Mouse (Mus musculus) embryo, embryonic 10 days (tissue): ENCODE results near the gene Tenm2.

ENCODE experiments used
- DNase-seq: peaks from one replicate; pipeline ENCODE4 v3.0.0-alpha.2; 2015; ENCODE audit warnings: low spot score

The Tenm2 gene

GRCm38 (mm10) chr11:36902302-36902701, 333.5 kb downstream of the Tenm2 start:
- peak; percentile 18 for DNase-seq

GRCm38 (mm10) chr11:36893061-36893460, 342.7 kb downstream of the Tenm2 start:
- no peak for DNase-seq

DNA sequence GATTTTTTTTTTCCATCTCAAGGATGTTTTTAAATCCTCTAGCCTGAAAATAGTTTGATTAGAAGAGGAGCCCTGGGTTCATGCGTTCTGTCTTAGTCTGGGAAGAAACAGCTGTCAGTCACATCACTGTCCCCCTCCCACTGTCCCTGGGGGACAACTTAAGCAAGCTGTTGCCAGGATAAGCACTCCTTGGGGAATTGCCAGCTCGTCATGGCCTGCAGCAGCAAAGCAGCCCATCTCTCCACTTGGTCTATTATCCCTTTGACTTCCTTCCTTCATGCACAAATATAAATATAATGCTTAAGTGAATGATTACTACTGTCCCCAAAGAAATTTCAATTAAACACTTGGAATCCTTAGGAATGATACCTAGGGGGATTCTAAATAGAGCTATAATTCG, 344.7 kb downstream of the Tenm2 start:
- DNase-seq, result no peak

DNA sequence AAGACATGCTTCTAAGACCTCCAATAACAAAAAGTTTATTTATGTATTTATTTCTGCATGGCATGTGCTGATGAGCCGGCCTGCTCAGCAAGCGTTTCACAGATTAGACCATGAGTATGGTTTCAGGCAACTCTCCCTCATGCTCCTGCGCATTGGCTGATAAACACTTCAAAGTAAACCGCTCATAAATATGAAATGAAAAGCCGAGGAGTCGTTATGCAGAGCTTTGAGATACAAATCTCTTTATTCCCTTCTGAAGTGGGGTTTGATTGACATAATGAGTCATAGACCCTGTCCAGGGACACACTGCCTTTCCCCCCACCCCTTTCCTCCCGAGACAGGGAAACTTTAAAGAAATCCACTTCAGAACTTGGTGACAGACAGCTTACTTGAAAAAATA, 348.3 kb downstream of the Tenm2 start:
- DNase-seq, result no peak

- no peak for DNase-seq
Observed at GRCm38 (mm10) chr11:36886147-36886546, 349.6 kb downstream of the Tenm2 start.

DNA sequence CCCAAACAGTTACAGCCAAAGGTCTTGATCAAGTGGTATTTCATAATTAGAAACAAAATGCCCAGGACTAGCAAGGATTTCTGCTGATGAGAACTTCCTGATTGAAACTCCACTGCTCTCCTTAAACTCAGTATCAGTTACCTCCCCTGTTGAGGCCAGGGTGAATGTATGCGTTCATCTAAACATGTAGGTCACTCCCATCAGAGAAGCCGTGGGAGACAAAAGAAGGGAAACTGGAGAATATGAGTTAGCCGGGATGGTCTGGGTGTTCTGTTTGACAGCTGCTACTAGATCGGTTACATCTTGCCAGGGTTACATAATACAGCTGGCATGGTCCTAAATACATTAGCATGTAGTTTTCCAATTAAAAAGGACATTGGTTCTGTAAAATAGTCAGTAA, 362.8 kb downstream of the Tenm2 start:
- no peak for DNase-seq

- no peak for DNase-seq
Observed at GRCm38 (mm10) chr11:36870548-36870947, 365.2 kb downstream of the Tenm2 start.

DNA sequence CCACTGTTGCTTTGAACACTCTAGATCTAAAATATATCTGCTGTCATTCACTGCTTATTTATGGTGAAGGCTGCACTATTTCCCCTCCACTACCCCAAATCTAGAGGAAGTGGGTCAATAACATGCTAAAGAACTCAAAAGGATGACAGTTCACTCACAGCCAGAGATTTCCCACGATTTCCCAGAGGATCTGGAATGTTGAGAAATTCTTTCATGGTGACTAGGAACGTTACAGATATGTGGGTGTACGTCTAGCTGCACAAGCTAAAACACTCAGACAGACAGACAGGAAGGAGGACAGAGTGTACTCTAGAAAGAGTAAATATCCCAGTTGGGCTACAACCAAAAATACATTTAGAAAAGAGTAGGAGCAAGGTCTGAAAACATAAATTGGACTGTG, 384.1 kb downstream of the Tenm2 start:
- no peak for DNase-seq

GRCm38 (mm10) chr11:36847451-36847850, 388.3 kb downstream of the Tenm2 start:
- DNase-seq, result no peak

DNA sequence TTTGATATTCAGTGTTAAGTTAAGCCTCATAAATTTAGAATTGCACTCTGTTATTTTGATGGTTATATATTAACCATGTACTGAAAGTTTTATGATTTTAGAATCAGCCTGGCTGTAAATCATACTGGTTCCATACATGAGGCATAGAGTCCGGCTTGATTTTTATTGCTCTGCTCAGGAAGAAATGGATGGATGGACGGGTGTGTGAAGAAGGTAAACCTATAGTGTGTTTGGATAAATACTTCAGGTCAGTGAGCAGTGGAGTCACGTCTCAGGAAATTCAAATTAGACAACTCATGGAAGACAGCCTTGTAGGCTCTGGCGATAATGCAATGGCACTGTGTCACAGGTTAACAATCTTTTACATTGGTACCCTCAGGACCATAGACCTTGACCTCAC, 402.9 kb downstream of the Tenm2 start:
- DNase-seq, result no peak

- DNase-seq, result no peak
Observed at GRCm38 (mm10) chr11:36831511-36831910, 404.3 kb downstream of the Tenm2 start.

GRCm38 (mm10) chr11:36824666-36825065, 411.1 kb downstream of the Tenm2 start:
- no peak for DNase-seq

DNA sequence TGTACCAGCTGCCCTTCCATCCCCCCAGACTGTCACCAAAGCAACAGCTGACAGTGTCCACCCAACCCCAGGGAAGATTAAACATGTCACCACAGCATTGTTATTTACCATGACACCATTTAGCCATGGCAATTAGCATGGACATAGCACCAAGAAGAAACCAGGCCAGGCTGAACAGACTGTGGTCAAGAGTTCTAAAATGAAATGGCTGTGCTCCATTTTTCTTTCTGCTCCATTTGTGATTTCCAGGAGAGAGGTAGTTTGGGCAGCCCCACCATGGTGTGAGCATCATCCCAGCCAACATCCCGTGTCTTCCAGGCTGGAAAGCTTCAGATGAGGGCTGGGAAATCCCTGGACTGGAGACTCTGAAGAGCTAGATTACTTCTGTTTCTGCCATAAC, 431.1 kb downstream of the Tenm2 start:
- no peak for DNase-seq

- no peak for DNase-seq
Observed at GRCm38 (mm10) chr11:36802208-36802631, 433.5 kb downstream of the Tenm2 start.

GRCm38 (mm10) chr11:36801683-36802082, 434.1 kb downstream of the Tenm2 start:
- no peak for DNase-seq

- peak; percentile 21 for DNase-seq
Observed at GRCm38 (mm10) chr11:36799409-36799808, 436.4 kb downstream of the Tenm2 start.

GRCm38 (mm10) chr11:36758009-36758408, 477.8 kb downstream of the Tenm2 start:
- no peak for DNase-seq

GRCm38 (mm10) chr11:36746286-36746685, 489.5 kb downstream of the Tenm2 start:
- no peak for DNase-seq

DNA sequence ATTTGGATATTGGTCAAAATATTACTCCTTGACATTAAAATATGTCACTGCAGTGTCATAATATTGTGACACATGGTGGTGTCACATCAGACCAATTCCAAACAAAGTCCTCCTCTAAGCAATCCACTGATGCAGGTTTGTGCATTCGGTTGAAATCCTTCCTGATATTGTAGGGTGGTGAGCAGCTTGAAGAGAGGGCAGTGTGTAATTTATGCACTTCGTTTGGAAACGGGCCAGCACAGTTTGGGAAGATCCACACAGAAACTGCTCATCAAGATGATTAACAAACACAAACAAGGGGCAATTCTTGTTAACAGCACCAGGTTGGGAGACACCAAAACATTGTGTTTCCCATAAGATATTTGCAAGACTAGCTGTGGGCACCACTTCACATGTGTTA, 508.0 kb downstream of the Tenm2 start:
- no peak for DNase-seq

DNA sequence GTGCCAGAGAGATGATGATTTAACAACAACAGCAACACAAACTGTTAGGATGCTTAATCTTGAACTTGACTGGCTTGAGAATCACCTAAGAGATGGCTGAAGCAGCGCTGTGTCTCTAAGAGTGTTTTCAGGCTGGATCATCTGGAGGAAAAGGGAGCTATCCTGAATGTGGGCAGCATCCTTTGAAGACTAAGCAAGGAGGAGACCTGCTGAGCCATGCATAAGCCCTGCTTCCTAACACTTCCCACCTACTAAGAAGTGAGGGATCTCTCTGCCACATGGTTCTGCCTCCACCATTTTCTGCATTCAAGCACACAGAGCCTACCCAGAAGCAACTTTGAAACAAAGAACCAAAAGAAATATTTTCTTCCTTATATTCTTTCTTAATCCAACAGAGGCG, 532.9 kb downstream of the Tenm2 start:
- DNase-seq, result no peak

- DNase-seq, result peak; percentile 14
Observed at GRCm38 (mm10) chr11:36700951-36701350, 534.8 kb downstream of the Tenm2 start.

- DNase-seq, result no peak
Observed at GRCm38 (mm10) chr11:36700131-36700530, 535.6 kb downstream of the Tenm2 start.

- DNase-seq, result no peak
Observed at GRCm38 (mm10) chr11:36698268-36698667, 537.5 kb downstream of the Tenm2 start.

- no peak for DNase-seq
Observed at GRCm38 (mm10) chr11:36697816-36698215, 537.9 kb downstream of the Tenm2 start.

- peak; percentile 82 for DNase-seq
Observed at GRCm38 (mm10) chr11:36697021-36697639, 538.6 kb downstream of the Tenm2 start.
